Mouse (Mus musculus) fibroblast of lung, adult 2 months (primary cell): ENCODE measurements around the gene Anks1b.

Experiments
- DNase-seq: peaks from one replicate; pipeline ENCODE4 v3.0.0-alpha.2; 2011; ENCODE audit warnings: low read depth

Gene Anks1b

DNA sequence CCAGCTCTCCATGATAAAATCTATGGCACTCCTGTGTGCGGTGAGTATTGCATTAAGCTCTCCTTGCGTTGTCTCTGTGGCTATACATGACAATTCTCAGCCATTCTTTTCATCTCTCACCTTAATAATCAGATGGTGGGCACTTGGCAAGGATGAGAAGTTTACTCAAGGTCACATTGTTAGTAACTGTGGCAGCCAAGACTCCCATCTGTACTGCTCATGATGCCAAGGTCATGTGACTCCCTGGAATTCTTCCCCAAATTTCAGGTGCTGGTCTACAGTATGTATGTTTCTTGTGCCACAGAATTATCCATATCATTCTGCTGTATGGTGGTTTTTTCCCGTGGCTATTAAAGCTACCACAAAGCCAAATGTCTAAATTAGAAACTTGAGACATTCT lies 798.8 kb downstream of the Anks1b start:
- no peak for DNase-seq

DNA sequence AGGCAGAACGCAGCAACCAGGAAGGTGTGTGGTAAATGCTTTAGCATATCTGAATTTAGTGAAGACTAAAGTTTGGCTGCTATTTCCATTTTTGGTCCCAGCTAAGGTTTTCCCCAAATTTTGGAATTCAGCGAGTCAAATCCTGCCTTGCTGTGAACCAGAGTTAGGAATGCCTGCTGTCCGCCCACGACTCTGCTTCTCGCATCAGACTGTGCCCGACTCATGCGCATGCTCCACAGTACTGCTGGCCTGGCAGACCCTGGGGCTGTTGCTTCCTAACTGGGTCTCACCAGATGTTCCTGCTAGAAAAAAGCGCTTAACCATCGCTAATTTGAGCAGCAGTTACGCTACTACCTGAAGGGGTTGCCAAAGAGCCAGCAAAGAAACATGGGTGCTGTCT lies 801.1 kb downstream of the Anks1b start:
- no peak for DNase-seq

DNA sequence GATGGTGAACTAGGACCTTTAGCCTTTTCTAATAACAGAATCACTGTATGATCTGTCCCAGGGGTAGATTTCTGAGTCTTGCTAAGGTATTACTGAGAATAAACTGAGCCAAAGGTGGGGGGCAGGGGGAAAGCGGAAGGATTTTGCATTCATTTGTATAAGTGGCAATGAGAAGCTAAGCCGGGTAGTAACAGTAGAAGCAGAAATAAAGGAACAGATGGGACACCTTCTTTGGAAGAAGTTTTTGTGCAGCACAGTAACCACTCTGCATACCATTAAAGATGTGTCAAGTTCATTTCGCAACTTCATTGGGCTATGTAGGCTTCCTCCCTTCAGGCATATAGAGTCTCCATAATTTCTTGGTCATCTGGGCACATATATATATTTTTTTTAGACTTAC lies 804.1 kb downstream of the Anks1b start:
- no peak for DNase-seq

DNA sequence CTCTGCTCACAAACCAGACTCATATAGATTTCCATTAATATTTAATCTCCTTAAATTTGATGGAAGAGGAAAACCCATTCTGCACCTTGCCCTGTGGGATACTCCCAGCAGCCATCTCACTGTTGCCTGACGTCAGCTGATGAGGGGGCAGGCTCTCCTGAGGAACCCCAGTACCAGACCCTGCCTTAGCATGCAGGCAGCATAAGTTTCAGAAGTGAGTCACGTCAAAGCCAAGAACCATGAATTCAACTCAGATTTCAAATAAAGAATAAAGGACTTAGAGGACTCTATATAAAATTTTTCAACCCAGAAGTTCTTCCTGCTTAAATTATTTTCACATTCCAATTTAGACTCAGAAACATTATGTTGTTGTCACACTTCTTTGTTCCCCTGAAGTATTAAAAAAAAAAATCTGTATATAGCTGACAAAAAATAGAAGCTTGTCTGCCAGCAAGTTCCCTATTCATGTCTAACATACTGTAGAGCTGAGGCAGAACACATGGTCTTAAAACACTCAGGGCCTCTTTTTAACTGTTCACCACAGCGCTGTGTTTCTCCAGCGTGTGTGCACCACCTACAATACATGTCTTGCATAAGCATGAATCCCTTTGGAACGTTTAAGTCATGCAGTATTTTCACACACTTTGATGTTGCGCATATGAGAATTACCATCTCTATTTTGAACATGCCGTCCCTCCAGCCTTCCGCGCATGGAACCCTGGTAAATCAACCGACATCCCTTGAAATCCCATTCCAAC lies 806.6 kb downstream of the Anks1b start:
- DNase-seq: no peak

DNA sequence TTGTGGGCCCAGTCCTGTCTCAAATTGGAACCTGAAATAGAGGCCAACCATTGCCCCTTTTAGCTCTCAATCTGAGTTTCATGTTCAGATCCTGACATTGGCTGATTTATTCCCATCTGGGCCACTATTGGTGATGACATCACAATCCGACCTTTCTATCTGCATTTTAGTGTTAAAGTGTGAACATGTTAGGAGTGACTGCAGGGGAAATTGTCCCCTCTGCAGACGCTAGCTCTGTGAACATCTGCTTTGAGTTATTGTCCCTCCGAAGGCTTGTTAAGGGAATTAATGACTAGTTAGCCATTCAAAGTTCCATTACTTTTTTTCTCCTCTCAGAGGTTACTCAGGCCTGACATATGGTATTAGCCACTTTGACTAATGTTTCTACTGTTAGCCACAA lies 810.5 kb downstream of the Anks1b start:
- DNase-seq: no peak

DNA sequence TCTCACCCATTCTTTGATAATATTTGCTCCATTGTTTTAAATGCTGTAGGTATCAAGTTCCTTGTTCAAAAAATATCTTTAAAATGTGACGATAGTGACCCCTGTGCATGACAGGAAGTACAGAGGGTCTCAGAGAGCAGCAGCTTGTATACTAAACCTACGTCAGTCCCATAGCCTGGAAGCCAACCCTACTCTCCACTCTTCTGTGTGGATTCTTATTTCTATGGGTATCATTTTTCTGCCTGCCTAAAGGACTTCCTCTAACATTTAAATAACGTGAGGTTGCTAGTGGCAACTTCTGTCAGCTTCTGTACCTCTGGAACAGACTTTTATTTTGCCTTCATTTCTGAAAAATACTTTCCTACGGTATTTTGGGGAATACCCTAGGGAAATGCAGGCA lies 812.1 kb downstream of the Anks1b start:
- no peak for DNase-seq

DNA sequence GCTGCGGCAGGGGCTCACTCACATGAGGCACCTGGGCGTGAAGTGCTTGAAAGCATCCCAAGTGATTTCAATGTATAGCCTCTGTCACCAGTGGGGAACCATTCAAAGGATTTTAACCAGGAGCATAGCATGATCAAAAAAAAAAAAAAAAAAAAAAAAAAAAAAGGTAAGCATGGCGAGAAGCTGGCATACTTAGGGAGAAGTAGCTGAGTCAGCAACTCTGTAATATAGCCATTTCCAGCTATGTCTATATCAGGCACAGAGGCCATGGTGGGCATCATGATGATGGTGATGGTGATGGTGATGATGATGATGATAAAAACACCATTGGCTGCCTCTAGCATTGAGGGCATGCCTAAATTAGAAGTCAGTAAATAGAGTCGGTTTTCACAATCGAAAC lies 814.8 kb downstream of the Anks1b start:
- DNase-seq: no peak

DNA sequence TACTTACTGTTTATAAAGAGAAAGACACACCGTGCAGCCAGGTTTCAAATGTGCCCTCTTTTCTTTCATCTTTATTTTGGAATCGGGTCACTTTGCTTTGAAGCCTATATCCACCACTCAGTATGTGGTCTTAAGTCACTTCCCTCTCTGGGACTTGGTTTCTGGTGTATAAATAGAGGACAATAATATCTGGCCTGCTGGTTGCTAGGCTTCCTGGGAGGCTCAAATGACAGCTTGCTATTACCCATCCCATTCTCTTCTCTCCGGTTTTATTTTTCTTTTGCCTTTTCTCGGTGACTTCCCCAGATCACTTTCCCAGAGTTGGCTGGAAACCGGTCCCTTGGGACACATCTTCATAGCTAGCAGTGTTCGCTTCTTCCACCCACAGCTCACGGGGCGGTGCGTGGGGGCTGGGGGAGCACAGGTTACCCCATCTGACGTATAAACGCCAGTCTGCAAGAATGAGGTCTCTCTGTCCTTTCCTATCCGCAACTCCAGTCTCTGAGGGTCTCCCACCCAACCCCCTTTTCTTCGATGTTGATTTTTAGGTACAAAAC lies 815.5 kb downstream of the Anks1b start:
- no peak for DNase-seq

DNA sequence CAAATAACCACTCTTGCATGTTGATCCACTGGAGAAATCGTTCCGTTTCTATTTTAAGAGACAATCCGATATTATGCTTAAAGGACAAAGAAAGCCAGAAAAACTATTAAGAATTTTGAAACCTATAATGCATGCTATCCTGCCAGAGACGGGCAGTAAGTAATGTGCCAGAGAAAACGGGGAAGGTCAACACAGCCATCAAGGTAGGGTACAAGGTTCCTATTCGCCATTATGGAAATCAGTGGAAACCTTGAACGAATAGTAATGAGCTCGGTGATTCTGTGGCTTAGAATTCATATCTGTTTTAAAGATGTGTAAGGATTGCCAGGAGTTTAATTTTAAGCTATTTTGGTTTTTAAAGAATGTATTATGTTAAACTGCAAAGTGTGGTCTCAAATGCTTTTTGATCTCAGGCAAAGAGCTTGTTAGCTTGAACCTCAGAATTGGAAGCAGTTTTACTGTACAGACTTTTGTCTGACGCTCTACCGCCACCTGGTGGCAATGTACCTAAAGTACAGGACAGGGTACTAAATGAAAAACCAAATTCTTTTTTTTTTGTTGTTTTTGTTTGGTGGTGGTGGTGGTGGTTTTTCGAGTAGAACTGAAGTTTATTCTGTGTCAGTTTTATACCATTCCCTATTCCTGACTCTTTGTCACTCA lies 816.7 kb downstream of the Anks1b start:
- DNase-seq: peak; percentile 23

DNA sequence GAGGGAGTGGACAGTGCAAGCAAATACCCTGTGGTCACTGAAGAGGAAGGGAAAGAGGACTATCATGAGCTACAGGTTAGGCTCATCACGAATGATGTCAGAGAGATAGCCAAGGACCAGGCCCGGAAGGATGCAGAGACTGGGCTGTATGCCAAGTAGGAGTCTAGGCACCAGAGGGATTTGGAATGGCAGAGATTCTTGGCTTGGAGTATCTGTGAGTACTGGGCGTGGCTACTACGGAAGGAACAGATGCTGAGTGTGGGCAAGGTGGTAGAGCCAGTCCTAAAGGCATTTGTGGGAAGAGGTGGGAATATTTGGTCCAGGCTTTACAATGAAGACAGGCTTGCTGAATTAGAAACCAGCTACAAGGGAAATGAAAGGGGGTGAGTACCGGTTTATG lies 823.4 kb downstream of the Anks1b start:
- no peak for DNase-seq

DNA sequence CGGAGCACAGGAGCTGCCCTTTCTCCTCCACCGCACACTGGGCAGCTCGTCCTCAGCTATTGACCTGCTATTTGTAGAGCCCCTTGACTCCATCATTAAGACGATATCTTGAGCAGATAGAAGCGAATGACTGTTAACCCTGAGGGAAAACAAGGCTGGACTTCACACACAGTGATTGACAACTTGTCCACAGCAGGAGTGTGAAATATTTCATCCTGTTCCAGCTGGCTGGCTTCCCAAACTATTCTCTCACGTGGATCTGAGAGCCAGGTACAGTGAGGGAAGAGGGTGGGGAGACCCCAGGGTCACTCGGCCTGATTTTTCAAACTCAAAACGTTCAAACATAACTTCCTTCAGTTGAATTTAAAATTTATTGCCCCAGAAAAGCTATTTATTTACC lies 824.1 kb downstream of the Anks1b start:
- no peak for DNase-seq

DNA sequence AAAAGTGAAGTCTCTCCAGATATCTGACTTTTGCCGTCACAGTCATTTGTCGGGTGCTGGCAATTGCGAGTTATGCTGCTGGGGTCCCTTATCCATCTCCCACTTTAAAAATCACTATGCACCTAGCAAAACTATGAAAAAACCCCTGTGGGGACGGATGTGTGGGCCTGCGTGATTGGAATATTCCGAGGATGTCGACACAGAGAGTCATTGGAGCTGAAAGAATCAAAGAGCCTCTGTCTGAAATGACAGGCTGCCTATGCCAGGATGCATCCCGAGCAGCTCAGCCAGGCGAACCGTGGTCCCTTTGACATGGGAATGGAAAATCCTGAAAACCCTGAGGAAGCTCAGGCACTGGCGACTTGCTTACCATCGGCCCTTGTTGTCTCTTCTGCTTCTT lies 825.9 kb downstream of the Anks1b start:
- DNase-seq: no peak

DNA sequence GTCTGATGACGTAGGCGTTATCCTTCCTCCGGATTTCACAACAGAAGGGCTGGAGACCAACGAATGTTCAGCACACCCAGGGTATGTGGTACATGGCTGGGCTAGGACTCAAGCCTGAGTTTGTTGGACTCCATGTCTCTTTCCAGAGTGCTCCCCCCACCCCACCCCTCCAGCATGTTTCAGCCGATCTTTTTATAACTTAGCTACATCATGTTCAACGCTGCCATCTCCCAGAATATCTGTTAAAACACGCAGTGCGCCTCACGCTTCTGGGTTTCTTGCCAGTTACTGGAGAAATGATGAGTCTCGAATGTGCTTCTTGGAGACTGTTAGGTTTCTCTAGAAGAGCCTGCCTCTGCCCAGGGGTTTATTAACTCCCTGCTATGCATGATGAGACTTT lies 831.3 kb downstream of the Anks1b start:
- no peak for DNase-seq

DNA sequence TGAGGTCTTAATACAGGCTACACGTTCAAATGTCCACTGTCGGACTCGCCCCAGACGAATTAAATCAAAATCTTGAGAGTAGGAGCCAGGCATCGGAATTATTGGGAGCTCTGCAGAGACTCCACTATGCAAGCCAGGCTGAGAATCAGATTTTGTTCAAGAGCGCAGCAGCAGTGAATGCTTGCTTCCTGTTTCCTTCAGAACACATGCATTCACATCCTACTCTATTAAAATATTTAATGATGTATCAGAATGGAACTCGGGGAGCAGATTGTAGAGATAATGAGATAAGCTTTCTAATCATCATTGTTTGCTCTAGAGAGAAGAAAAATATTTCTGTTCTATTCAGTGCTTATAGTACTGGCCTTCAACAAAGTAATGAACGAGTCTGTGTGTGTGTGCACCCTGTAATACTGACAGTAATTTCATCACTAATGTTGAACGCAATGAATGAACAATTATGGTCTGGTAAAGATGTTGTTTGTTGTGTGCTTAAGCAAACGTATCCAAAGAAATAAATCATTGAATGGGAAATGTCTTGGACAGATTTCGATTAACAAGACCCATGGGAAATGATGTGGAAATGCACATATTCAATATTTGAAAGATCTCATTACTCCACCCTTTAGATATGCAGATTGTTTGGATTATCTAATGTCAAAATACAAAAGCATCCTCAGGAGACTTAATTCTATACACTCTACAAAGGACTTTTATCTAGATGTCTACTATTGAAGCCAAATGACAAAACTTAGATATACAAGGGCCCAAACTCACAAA lies 835.7 kb downstream of the Anks1b start:
- no peak for DNase-seq

DNA sequence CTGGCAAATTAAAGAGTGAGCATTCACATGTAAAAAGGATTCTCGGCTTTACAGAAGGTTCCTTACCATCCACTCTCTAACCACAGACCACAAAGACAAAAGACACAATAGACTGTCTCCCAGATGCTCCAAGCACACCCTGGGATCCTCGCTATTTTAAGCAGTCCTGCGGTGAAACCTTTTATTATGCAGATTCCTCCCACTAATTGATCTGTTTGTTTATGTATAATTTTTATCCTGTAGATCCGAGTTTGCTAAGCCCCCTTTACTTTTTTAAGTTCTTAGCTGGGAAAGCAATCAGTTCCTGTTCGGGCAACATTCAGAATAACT lies 836.3 kb downstream of the Anks1b start:
- DNase-seq: no peak

DNA sequence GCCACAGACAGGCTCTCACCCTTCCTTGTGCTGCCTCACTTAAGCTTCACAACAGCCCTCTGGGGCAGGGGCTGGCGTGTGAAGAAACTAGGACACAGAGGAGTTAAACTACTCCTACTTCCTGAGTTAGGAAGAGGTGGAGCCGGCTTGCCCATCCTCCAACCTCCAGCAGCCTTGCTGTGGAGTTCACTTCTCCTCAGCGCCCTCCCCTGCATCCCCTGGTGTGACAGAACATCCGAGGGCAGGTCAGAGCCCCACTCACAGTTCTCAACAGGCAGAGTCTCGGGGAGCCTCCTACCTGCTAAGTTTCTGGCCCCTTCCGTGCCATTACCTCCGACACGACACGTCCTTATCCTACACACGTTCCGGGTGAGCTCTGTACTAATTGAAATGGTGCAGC lies 844.7 kb downstream of the Anks1b start:
- no peak for DNase-seq

DNA sequence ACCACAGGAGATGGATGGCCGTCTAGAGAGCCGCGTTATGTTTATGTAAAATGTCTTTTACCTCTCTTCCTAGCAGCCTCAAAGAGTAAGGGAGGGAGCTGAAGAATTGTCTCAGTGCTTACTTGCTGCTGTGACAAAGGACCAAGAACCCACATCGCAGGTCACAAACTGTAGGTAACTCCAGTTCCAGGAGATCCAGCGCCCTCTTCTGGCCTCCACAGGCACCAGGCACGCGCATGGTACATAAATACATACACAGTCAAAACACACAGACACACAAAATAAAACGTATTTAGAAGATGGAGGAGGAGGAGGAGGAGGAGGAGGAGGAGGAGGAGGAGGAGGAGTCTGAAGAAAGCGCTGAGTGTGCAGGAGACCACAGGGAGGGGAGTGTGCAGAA lies 845.4 kb downstream of the Anks1b start:
- no peak for DNase-seq

DNA sequence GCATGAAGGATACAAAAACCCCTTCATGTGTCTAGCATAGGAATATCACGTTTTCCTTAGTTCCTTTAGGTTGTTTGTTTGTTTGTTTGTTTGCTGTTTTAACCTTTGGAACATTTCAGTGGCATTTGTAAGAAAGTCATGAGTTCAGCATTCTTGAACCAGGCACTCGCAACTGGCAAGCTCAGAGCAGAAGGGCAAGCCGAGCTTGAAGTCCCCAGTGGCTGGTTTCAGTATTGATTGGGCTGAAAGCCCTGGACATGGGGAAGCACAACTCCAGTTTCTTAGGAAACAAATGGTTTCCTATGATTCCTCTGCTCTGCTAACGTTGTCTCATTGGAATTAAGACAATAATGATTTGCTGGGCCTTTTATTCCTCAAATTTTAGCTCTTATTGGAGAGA lies 846.7 kb downstream of the Anks1b start:
- no peak for DNase-seq

DNA sequence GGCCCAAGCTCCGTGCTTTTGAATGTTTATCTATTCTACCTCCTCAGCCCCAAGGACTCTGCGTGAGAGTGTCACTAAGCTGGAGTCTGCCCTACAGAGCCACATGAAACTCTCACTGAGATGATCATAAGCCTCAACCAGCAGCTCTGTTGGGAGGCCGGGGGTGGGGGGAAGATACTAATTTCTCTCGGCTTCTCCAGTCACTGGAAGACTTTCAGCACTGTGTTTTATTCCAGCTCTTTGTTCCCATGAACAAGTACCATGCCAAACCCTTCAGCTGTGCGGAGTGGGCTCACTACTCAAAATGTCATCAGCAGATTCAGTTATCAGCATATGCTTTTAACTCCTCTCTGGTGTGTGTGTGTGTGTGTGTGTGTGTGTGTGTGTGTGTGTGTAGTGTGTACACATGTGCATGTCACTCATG lies 849.8 kb downstream of the Anks1b start:
- no peak for DNase-seq

DNA sequence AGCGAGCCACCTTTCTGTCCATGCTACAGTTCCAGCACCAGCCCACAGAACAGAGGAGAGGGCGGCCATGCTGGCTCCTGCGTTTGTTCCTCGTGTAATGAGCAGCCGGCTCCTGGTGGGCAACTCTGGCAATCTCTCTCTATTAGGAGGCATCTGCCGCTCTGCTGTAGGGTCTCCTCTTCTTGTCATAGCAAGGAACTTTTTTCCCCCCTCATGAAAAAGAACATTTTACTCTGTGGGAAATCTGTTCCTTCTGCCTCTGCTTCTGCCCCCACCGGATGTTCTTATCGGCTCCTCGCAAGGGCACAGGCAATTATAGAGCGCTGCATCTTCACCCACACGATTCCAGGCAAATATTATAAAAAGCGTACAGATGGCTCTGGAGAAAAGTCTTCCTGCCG lies 850.6 kb downstream of the Anks1b start:
- DNase-seq: no peak

DNA sequence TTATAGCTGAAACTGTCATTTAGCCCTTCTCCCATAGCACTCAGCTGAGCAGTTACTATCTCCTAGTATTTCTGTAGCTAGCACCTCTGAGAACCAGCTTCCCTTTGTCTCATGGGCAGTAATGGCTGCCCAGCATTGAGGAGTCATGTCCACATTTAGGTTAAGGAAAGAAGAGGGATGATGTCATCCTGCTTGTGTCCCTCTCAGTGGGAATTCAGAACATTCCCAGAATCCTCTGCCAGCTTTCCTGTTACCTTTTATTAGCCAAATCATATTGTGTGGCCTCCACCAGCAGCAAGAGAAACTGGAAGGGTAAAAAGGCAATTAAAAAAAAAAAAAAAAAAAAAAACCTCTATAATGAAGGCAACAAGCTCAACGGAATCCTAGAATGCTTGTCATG lies 851.6 kb downstream of the Anks1b start:
- DNase-seq: no peak

DNA sequence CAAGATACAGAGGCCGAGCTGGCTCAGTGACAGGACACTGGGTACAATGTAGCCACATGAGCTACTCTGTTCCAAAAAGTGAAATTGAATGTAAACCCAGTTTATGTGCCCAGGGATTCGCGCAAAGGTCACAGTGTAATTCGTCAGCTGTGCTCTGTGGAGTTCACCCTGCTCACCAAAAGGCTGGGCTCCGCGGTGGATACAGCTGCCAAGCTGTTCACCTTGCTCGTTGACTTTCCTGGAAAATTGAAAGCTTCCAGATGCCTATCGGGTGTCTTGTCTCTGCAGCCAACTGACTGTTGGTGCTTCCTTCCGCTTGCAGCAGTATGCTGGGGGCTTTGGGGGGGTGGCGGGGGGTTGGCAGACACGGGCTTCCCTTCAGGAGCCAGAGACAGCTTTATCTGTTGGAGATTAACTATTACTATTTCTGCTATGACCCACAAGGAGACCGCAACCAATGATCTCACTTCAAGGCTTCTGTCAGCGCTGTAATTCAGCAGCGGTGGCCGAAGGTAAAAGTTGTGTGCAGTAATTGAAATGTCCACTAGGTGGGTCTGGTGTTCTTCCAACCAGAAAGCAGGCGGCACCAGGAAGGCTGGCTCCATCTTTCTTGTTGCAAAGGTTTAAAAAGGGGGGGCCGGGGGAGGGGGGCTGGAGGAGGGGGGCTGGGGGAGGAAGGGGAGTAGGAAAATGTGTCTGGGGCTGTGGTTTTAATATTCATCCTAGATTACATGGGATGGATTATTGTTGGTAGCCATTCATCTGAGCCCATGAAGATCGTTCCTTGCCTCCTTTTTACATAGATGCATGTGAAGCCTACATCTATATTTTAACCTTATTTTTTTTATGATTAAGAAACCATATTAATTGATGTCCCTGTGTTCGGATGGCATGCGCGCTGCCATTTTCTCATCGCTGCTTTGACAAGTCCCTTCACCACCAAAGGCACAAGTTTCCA lies 855.4 kb downstream of the Anks1b start:
- DNase-seq: peak; percentile 34
